Mouse (Mus musculus) layer of hippocampus, adult 6 months (tissue): ENCODE results near the gene Tex19.2. TPM values are rescaled to one million over a fixed set of nuclear protein-coding genes. Genes with fewer than 3 reads are reported as not detected.

Experiments
- long read RNA-seq, 2 experiments: library from polyadenylated mRNA; unstranded; transcript quantifications; one replicate each; pipeline ENCODE4 v2.0.0; 2019 to 2020
- polyA plus RNA-seq: library from polyadenylated mRNA; unstranded; fragments of <200 nt; fragmentation: Nextera tagmentation; gene quantifications from 2 replicates; pipeline ENCODE4 v1.2.3, GENCODE M21; 2021

Gene Tex19.2
- polyA plus RNA-seq, result not detected in 2 replicates
- long read RNA-seq, experiment 1, result 0 reads
- long read RNA-seq, experiment 2, result 0 reads

GRCm38 (mm10) chr11:121118577-121118976 is at the start of gene Tex19.2:
TSS of gene Tex19.2 (minus strand) at chr11:121118677.

GRCm38 (mm10) chr11:121159971-121160370 is 41.5 kb upstream of the Tex19.2 start, which contains the start of gene Uts2r:
TSS of gene Uts2r (plus strand) at chr11:121160271.

DNA sequence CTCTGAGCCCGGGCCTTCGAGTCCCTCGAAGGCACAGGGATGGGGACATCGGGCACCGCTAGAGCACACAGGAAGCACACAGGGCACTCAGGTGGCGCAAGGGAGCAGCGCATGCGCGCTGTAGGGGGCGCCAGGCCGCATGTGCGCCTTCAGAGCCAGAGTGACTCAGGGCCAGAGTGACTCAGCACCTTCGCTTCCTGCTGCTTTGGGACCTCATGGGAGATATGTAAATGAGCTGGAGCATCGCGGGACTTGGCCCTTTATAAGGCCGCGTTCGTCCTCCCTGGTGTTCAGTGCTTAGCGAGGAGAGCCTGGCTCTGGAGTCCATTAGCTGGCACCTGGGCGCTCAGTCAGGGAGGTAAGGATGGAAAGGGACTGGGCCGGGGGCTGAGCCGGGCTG is 27.4 kb upstream of the Tex19.2 start, which contains the start of gene Tex19.1:
Tex19.1 (plus strand) TSS at position 279 of the 400 bp plus-strand sequence.

DNA sequence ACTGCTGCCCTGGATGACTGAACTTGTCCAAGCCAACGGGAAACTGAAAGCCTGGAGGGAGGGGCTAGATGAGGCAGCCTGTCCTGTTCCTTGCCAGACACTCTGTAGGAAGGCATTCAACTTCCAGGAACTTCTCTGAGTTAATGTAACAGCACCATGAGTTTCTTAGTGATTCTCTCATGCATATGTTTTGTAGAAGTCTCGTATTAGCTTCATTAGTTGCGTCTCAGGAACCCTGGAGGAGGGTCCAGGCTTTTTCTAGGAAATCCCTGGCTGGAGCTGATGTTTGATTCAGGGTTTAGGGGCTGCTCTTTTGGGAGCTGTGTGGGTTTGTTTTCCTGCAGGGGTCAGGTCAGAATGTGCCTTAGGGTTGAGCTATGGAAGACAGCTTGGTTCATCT is 37.4 kb downstream of the Tex19.2 start, which contains the start of gene Sectm1a:
Sectm1a (minus strand) TSS at position 101 of the 400 bp plus-strand sequence.

Other genes starting within 250 kb of the Tex19.2 start
- 1.2 and 1.5 TPM in 2 replicates for gene Ccdc57, start 185.8 kb downstream of the Tex19.2 start, polyA plus RNA-seq
- 1.4 and 2.1 TPM in 2 replicates for gene Slc16a3, start 170.2 kb downstream of the Tex19.2 start, polyA plus RNA-seq
- gene Csnk1d, start 127.3 kb downstream of the Tex19.2 start, polyA plus RNA-seq, result 30.2 and 34.7 TPM in 2 replicates
- gene Cd7, start 79.3 kb downstream of the Tex19.2 start, polyA plus RNA-seq, result 0.14 and 0.15 TPM in 2 replicates
- not detected in 2 replicates for gene Sectm1b, start 55.1 kb downstream of the Tex19.2 start, polyA plus RNA-seq
- not detected in 2 replicates for gene Sectm1a, start 37.5 kb downstream of the Tex19.2 start, polyA plus RNA-seq
- gene Tex19.1, start 27.5 kb upstream of the Tex19.2 start, polyA plus RNA-seq, result not detected in 2 replicates
- gene Uts2r, start 41.6 kb upstream of the Tex19.2 start, polyA plus RNA-seq, result 0.26 and 0.31 TPM in 2 replicates
- gene Hexdc, start 85.8 kb upstream of the Tex19.2 start, polyA plus RNA-seq, result 6.2 and 6.6 TPM in 2 replicates
- 24.9 and 31.0 TPM in 2 replicates for gene Ogfod3, start 86.0 kb upstream of the Tex19.2 start, polyA plus RNA-seq
- 15.5 and 16.1 TPM in 2 replicates for gene Cybc1, start 110.6 kb upstream of the Tex19.2 start, polyA plus RNA-seq
- 12.7 and 16.5 TPM in 2 replicates for gene Narf, start 118.6 kb upstream of the Tex19.2 start, polyA plus RNA-seq
- 5.0 and 6.3 TPM in 2 replicates for gene Foxk2, start 141.3 kb upstream of the Tex19.2 start, polyA plus RNA-seq
- gene Wdr45b, start 235.8 kb upstream of the Tex19.2 start, polyA plus RNA-seq, result 68.8 and 69.2 TPM in 2 replicates